Mouse (Mus musculus) cerebellum, adult 18-20 months (tissue): ENCODE data around the gene Acss3.

ENCODE experiments used
- DNase-seq, 2 experiments: peaks; one replicate each; pipeline ENCODE4 v3.0.0; 2021

Gene Acss3

GRCm38 (mm10) chr10:106998052-106998625, 125.3 kb downstream of the Acss3 start:
- no peak for DNase-seq

GRCm38 (mm10) chr10:106989478-106989877, 134.0 kb downstream of the Acss3 start:
- no peak for DNase-seq

- no peak for DNase-seq
Observed at GRCm38 (mm10) chr10:106975193-106976141, 148.0 kb downstream of the Acss3 start.

- DNase-seq: no peak
Observed at GRCm38 (mm10) chr10:106959026-106959425, 164.4 kb downstream of the Acss3 start.

GRCm38 (mm10) chr10:106941380-106941779, 182.1 kb downstream of the Acss3 start:
- DNase-seq: no peak

GRCm38 (mm10) chr10:106939441-106939840, 184.0 kb downstream of the Acss3 start:
- no peak for DNase-seq

- DNase-seq: no peak
Observed at GRCm38 (mm10) chr10:106938851-106939250, 184.6 kb downstream of the Acss3 start.

GRCm38 (mm10) chr10:106936996-106937395, 186.5 kb downstream of the Acss3 start:
- DNase-seq: no peak

- no peak for DNase-seq
Observed at GRCm38 (mm10) chr10:106932571-106933073, 190.8 kb downstream of the Acss3 start.

GRCm38 (mm10) chr10:106928576-106929332, 194.7 kb downstream of the Acss3 start:
- no peak for DNase-seq

- no peak for DNase-seq
Observed at GRCm38 (mm10) chr10:106924798-106925197, 198.7 kb downstream of the Acss3 start.

GRCm38 (mm10) chr10:106924334-106924733, 199.1 kb downstream of the Acss3 start:
- DNase-seq: no peak

GRCm38 (mm10) chr10:106914822-106915221, 208.6 kb downstream of the Acss3 start:
- no peak for DNase-seq

- no peak for DNase-seq
Observed at GRCm38 (mm10) chr10:106914275-106914674, 209.2 kb downstream of the Acss3 start.

GRCm38 (mm10) chr10:106913032-106913431, 210.4 kb downstream of the Acss3 start:
- no peak for DNase-seq

GRCm38 (mm10) chr10:106910108-106910507, 213.4 kb downstream of the Acss3 start:
- DNase-seq: no peak

- DNase-seq: no peak
Observed at GRCm38 (mm10) chr10:106896351-106896750, 227.1 kb downstream of the Acss3 start.
